Mouse (Mus musculus) thymus, postnatal 0 days (tissue): ENCODE results near the gene Ren1. TPM values are rescaled to one million over a fixed set of nuclear protein-coding genes. Genes with fewer than 3 reads are reported as not detected.
"Not testable (repeated sequence)": the region's sequence is repeated elsewhere in the genome, so short reads cannot be mapped to it uniquely, and the experiment has no call there.

ENCODE experiments used
- DNase-seq: peaks from one replicate; pipeline ENCODE4 v3.0.0-alpha.2; 2015; ENCODE audit warnings: low spot score
- polyA plus RNA-seq: library from polyadenylated mRNA; unstranded; fragments of >200 nt; fragmentation: Nextera tagmentation; extraction: Ambion mirVana; gene quantifications from 2 replicates; pipeline ENCODE4 v1.2.1, GENCODE M21; 2015

Ren1 gene
- 0.59 and 0.91 TPM in 2 replicates for polyA plus RNA-seq

DNA sequence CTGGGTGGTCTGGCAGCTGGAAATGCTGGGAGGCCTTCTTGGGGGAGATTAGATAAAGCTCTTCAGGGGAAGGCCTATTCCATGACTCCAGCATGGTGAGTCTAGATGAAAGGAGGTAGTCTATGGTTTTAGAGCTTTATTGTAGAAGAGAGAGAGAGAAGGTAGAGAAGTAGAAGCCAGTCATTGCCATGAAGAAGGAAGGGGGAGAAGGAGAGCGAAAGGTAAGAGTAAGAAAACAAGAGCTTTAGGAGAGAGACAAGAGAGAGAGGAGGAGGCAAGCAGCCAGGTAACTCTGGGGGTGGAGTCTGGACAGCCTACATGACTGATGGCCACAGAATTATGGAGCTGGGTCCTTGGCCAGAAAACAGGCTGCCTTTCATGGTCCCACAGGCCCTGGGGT, at the start of gene Ren1:
Gene Ren1 (plus strand): TSS at position 301 of the 400 bp plus-strand sequence.
- no peak for DNase-seq

DNA sequence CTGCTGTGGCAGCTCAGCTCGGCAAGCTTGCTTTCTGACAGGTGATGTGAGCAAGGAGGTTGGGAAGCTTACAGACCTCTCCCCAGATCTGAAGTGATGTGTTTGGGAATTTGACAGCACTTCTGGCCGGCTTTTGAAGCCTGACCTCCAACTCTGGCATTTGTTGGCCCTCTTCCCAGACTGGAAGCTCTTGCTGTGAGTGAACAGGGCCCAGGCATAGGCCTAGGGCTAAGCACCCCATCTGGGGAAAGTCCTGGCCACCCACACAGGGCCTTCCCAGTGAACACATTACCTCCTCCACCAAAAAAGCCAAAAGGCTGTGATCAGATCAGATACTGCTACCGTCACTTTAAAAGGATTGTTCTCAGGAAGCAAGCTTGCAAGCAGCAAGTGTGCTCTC, 47.8 kb upstream of the Ren1 start:
- no peak for DNase-seq

DNA sequence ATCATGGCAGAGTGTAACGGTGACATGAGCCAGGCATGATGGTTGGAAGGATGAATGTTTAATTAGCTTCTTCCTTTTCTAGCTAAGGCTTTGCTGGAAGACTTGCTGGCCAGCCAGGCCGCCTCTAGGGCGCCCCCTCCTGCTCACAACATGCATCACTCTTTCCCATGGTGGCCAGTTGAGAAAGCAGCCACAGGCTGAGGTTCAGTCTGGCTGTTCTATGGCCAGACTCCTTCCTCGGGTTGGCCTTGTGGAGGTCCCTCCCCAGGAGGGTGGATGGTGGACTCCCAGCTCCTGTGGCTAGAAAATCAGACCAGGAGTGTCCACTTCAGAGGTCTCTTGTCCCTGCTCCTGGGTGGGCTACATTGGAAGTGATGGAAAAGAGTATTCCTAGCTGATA, 43.5 kb upstream of the Ren1 start:
- DNase-seq = peak; percentile 55

DNA sequence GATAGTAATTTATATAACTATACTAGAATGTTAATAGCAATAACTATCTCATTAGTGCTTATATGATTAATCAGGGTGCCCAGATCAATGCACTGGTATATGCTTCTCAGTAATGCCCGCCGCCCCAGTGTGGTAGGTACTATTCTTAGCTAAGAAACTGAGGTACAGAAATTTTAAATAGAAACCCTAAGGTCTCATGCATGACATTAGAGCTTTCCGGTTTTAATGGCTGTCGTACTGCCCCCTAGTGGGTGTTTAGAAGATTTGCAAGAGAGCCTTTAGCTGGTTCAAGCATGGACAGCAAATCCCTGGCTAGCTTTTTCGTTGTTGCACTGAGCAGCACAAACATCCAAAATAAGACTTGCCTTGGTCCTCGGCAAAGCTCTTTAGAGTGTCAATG, 43.0 kb upstream of the Ren1 start:
- peak; percentile 64 for DNase-seq

DNA sequence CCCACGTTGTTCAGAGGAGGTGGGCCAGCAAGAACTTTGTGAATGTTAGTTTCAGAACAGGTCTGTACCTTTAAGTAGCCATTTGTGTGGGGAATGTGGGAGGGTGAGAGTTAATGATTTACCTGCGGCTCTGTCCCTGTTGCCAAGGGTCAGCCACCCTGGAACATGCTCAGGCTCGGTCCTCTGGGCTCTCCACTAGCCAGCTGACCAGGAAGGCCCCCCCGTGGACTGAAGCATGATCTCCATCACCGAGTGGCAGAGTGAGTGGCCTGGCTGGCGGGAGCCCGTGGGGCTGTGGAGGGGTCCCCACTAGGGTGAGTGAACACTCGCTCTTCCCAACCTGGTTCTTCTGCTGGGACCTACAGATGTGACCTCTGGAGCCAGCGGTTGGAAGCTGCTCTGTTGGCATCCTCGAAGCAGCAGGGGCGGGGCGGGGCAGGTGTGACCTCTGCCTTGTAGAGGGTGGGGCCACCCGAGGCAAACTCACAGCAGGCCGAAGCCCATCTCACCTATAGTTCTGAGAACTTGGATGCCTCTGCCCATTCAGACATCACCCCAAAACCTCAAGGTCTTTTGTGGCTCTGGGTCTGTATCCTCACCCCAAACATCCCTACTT, 40.5 kb upstream of the Ren1 start, which contains the start of gene Golt1a:
Gene Golt1a (plus strand): TSS at position 149 of the 616 bp plus-strand sequence.
- no peak for DNase-seq

DNA sequence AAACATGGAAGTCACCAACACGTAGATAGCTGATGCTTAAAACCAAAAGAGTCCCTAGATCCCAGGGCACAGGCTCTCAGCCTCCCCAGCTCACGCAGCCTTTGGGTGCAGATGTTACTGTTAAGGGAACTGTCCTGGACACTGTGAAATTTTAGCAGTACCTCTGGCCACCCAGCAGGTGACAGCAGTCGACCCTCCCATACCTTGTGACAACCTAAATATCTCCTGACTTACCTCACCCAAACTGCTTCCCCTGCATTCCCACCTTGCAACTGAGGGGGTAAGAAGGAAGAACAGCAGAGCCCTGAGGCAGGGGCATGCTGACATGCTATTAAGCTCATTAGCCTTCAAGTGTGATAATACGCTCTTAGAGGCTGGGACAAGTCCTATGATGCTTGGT, 39.1 kb upstream of the Ren1 start:
- DNase-seq = no peak

DNA sequence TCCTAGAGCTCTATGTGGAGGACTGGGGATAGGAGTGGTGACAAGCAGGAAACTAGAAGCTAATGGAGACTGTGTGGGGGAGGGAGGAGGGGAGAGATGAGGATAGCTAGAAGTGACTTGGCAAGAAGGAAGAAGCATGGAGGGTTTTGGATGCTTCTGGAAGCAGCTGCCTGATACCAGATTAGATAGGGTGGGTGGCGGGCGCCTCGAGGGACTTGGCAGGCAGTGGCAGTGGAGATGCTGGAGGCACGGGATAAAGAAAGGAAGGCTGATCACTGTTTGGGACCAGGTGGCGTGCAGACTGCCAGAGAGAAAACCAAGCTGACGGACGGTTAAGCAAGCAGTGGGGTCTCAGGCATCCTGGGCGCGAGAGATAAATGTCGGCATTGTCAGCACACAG, 38.4 kb upstream of the Ren1 start:
- DNase-seq = no peak

DNA sequence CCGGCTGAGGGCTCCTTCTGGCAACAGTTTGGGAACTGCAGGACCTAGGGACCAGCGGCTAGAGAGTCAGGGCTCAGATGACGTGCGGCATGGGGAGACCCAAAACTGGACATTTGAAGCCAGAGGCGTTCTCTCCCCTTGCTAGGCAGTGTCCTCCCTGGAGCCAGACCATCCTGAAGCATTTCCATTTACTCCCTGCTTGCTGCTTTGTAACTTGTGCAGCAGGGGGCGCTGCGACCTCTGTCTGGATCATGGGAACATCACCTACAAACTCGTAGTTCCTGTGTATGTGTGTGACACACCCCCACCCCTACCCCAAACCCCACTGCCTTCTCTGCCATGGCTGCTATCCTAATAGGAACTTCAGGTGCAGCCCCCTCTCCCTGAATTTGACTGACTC, 35.9 kb upstream of the Ren1 start:
- peak; percentile 34 for DNase-seq

DNA sequence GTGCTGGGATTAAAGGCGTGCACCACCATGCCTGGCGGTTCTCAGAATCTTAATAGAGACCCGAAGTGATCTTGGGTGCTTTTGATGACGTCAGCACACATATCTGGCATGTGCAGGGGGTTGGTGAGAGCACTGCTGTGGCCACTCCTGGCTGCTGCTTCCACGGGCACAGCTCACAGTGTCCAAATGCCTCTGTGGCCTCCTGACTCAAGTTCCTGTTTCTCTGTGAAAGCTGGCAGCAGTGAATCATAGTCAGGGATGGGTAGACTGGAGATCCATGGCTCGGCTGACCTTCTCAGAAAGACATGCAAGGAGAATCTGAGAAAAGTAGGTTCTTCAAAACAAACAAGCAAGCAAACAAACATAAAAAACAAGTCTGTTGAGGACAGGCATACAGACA, 34.5 kb upstream of the Ren1 start:
- DNase-seq = no peak

DNA sequence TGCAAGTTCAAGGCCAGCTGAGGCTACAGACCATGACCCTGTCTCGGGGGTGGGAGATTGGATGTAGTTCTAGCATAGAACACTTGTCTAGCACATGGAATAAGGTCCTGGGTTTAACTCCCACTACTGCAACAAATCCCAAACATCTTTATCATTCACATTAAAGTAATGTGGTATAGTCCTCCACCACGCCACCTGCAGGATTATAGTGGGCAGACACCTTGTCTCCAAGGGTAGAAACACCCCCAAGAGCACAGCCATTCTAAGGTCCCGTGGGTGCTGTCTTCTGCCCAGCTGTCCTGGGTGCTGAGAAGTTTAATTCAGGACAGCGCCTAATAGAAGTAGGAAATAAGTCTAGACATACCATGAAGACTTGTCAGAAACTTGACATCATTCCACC, 33.7 kb upstream of the Ren1 start:
- no peak for DNase-seq

DNA sequence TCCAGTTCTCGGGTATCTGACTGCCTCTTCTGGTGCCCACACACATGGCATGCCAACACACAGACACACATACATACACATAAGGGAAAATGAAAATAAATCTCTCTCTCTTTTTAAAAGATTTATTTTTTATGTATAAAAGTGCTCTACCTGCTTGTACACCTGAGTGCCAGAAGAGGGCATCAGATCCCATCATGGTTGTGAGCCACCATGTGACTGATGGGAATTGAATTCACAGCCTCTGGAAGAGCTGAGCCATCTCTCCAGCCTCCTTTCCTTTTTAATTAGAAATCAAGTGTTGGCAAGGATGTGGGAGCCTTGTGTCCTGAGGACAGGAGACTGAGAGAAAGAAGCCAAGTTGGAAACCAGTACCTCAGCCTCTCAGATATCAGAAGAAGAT, 33.2 kb upstream of the Ren1 start:
- DNase-seq = no peak

DNA sequence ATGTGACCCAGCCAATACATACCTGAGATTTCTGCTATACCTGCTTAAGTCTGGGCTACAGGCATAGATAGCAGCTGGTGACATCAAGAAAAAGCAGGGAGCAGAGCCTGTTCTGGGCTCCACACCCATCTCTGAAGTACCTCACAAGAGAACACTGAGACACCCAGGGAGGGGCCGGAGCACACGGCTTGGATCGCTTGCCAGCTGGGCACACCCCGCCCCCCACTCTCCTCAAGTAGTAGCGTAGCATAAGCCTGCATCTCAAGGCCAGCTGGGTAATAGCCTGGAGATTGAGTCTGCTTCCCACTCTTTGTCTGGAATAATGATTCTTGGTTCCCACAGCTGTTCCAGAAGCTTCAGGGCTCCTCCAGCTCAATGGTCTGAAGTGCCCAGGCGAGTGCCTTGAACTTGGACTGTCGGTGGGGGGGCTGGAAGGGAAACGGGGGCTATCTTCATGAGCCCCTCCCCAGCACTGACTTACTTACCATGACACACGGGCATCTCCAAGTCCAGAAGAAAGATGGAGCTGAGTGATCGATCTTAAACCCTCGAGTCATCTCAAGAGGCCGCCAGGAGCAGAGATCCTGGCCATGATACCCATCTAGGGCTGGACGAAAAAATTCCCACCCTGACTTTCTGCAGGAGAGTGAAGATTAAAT, 28.9 kb upstream of the Ren1 start, which contains the start of gene Kiss1:
Gene Kiss1 (plus strand): TSS at position 609 of the 659 bp plus-strand sequence.
- no peak for DNase-seq

DNA sequence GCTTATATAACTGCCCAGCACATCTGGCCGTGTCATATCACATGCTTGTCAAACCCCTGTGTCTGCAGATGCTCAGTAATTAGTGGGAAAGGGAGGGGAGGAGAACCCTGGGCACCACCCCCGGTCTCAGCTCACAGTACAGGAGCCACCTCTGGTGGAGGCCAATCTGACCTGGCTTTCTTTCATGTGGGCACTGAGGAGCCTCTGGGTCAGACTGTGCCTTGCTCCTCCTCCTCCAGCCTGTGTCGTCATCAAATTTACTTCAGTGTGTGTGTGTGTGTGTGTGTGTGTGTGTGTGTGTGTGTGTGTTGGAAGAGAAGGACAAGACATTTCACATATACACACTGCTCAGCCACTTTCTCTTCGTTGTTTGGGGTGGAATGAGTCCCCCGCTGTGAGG, 27.0 kb upstream of the Ren1 start:
- DNase-seq = no peak

DNA sequence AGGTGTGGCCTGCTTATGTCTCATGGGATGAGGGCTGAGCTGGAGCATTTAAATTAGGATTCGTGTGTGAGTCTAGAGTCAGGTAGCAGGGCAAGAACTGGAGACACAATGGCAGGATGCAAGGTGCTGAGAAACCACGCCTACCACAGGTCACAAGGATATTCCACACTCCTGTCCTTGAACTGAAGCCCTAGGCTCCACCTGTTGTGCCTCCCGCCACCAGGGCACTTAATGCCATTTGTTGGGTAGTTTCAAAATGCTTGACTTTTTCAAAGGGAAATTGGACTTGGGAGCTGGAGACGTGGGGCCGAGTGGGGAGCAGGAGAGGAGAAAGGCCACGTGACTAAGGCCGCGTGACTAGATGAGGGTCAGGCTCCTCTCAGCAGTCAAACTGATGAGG, 24.4 kb upstream of the Ren1 start:
- DNase-seq = no peak

DNA sequence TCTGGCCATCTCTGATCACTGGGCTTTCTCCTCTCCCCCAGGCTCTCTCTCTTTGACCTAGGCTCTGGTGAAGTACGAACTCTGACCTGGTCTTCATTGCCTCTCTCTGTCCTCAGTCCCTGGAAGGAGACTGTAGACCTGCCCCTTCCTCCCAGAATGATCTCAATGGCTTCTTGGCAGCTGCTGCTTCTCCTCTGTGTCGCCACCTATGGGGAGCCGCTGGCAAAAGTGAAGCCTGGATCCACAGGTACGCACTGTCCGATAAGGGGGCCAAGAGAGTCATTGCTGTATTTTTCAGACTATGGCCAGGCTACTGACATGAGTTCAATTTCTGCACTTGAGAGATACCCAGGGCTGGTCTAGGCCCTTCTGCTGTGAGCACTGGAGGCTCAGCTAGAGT, 23.2 kb upstream of the Ren1 start:
- DNase-seq = no peak

DNA sequence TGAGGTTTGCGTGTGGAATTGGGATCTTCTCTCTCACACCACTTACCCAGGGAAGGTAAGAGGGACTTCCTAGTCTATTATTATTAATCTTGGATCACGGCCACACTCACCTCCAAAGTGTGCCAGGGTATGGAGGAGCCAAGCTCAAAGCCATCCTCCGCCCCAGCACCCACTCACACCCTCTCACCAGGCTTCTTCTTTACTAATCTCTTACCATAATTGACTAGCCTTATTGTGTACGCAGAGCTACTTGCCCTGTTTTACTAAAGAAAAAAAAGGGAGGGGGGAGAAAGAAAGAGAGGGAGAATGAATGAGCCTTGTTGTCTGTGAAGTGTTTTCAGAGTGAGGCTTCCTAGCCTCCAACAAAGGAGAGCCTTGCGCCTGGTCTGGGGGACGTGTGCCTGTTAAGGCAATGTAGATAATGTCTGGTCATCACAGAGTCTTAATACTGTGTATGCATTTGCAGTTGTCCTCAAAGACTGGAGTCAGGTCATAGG, 22.0 kb upstream of the Ren1 start:
- no peak for DNase-seq

DNA sequence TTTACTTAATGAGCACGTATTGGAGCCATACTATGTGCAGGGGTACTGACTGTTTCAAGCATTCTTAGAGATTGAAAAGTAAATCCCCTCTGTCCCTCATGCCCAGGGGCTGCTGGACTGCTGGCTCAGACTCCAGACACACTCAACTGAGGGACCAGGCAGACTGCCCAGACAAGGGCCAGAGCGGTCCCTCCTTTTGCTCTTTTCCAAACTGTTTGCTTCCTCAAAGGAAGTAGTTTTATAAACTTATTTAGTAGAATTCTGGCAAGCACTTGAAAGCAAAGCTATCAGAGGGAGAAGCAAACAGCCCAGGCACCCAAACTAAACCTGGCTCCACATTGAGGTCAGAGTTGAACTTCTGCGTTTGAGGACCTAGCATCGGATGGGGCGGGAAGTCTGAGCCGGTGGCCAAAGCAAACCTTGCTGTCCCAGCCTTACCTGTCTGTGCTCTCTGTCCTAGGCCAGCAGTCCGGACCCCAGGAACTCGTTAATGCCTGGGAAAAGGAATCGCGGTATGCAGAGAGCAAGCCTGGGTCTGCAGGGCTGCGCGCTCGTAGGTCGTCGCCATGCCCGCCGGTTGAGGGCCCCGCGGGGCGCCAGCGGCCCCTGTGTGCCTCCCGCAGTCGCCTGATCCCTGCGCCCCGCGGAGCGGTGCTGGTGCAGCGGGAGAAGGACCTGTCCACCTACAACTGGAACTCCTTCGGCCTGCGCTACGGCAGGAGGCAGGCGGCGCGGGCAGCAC, 21.2 kb upstream of the Ren1 start:
- DNase-seq = no peak

DNA sequence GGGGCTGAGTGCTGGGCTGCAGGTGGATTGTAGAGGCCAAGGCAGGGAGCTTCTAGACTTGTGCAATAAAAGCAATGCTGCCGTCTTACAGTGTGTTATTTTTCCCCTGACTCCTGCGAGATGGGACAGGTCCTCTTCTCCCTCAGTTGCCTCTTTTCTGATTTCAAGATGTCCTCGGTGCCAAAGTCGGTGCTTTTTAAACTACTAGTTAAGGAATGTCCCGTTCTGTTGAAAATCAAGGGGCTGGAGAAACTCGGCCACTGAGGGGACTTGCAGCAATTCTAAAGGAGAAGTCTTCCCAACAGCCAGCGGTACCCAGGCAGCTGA, 20.7 kb upstream of the Ren1 start:
- no peak for DNase-seq

DNA sequence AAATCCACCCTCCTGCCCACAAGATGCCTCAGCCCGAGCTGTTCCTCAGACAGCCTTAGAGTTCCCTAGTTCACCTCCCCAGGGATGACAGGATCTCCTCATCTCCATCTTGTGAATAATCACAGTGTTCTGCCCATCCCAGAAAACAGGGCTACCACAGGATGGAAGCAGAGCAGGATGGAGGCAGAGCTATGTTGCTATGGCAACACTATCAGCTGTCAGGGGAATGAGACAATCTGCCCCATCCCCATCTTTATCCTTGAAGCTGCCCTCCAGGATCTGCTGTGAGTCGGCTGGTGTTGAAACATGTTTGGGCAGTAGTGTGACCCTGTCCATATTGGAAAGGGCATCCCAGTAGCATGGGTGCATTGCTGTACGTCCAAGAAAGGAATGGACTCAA, 19.2 kb upstream of the Ren1 start:
- no peak for DNase-seq

DNA sequence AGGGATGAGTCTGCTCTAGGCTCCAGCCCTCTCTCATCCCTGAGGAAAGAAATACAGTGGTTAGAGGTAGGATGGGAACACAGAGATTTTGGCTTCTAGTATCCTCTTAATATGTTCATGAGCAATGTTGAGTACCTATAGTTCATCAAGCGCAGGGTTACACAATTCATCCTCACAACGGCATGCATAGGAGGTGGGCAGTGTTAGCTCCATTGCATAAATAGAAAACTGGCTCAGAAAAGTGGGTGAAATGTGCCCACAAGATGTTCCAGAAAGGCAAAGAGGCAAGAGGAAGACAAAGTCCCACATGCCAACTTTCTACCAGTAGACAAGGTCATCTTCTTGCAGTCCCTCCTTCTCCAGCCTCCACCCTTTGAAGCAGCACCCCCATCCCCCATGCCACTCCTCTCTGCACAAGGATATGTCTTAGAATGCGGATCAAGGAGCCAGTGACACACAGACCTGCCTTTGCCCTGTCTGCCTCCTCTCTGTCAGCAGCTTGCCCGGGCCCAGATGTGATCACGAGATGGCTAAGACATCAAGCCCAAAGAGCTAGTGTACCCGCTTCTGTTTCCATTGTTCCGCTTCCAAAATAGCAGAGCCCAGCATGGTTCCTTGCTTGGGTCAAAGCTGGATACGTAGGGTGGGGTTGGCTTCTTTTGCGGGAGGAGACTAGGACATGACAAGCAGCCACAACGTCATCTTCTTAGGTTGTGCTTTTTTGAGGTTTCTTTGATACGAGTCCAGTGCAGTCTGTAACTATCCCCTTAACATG, 17.5 kb upstream of the Ren1 start:
- no peak for DNase-seq

DNA sequence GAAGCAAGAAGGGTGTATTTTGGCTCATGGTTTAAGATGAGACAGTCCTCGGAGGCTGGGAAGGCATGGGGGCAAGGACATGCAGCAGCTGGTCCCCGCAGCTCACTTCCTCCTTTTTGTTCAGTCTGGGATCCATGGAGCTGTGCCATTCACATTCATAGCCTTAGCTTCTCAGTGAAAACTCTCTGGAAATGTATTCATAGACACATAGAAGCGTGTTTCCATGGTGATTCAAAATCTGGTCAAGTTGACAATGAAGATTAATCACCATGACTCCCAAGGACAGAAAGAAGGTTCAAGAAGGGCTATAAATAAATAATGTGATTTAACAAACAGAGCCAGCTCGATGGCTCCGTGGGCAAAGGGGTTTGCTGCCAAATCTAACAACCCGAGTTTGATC, 16.4 kb upstream of the Ren1 start:
- DNase-seq = no peak

DNA sequence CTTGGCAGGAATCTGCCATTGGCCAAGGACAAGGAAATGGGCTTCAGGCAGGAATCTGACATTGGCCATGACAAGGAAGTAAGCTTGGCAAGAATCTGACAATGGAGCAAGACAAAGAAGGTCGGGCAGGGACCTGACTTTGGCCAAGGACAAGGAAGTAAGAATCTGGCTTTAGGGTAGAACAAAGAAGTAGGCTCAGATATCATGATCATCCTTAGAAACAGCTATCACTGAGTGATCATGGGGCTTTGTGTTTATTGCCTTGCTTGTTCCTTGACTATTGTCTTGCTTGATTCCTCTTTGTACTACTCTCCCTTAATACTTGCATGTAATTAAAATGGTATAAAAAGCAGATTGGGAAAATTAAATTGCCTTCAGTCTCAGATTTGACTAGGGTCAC, 9.9 kb upstream of the Ren1 start:
- DNase-seq = not testable (repeated sequence)
